ENCODE assay signal across 8 mouse cellular contexts in the genomic region with DNA sequence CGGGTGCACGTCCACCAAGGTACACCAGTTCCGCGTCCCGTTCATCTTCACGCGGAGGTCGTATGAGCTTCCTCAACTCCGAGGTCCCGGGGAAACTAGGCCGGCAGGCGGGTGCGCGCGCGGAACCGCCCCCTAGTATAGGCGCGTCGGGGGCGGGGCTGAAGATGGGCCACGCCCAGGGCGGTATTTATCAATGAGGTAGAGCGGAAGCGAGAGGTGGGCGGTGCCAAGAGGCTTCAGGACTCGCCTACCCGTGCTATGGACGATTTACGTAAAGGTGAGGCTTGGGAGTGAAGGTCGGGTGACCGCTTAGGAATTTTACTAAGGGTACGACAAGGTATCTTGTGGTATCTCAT. TPM values are rescaled to one million over a fixed set of nuclear protein-coding genes. Genes with fewer than 3 reads are reported as not detected.
A peak's percentile ranks its signal among the peaks of the same experiment; 100 is the strongest.
DNase-seq lines count a peak whose midpoint lies in the region; ATAC-seq and TF ChIP-seq lines count a peak whose summit lies in the region.
"Not testable (repeated sequence)": the region's sequence is repeated elsewhere in the genome, so short reads cannot be mapped to it uniquely, and the experiment has no call there.

TSS of gene Tuft1 (minus strand) at position 133 of the 356 bp plus-strand sequence.

- H3K27me3 ChIP-seq in Patski; hindbrain, embryonic 15.5 days; lung, embryonic 16.5 days (ENCODE audit: control insufficient read depth, insufficient read depth, low read depth, low read length); neural tube, embryonic 15.5 days (replicated peaks): not testable (repeated sequence)

- H3K27ac ChIP-seq in hindbrain, embryonic 15.5 days (replicated peaks); neural tube, embryonic 15.5 days (replicated peaks): not testable (repeated sequence)
- H3K27ac ChIP-seq in lung, embryonic 16.5 days (ENCODE audit: low read length), result peak within 1 kb of the TSS; percentile 91

- peak within 1 kb of the TSS; percentile 43 for H3K4me3 ChIP-seq in hindbrain, embryonic 15.5 days
- peak within 1 kb of the TSS; percentile 51 for H3K4me3 ChIP-seq in lung, embryonic 16.5 days (ENCODE audit: low read length)
- H3K4me3 ChIP-seq in neural tube, embryonic 15.5 days (replicated peaks), result peak within 1 kb of the TSS; percentile 40

- POLR2A ChIA-PET in Patski (lab: Charles Lee), result not testable (repeated sequence)

- peak; percentile 84 for ATAC-seq in Patski
- peak; percentile 93 for ATAC-seq in common myeloid progenitor, adult 5-6 weeks (replicated peaks; ENCODE audit: low read depth, poor library complexity, severe bottlenecking)
- peak; percentile 92 for ATAC-seq in hindbrain, embryonic 15.5 days (ENCODE audit: low FRiP score, low read depth)
- ATAC-seq in lung, embryonic 16.5 days (ENCODE audit: low read depth), result peak; percentile 95
- ATAC-seq in neural tube, embryonic 15.5 days (ENCODE audit: low FRiP score), result peak; percentile 96

- peak within 1 kb of the TSS; percentile 39; the same call in 1 of the 2 replicates for H3K9ac ChIP-seq in hindbrain, embryonic 15.5 days
- H3K9ac ChIP-seq in lung, embryonic 16.5 days (ENCODE audit: low read length), result peak within 1 kb of the TSS; percentile 61
- peak within 1 kb of the TSS; percentile 40 for H3K9ac ChIP-seq in neural tube, embryonic 15.5 days (replicated peaks)

- not testable (repeated sequence) for H3K9me3 ChIP-seq in hindbrain, embryonic 15.5 days; lung, embryonic 16.5 days (ENCODE audit: control insufficient read depth, low read length); neural tube, embryonic 15.5 days (replicated peaks)

- H3K4me1 ChIP-seq in hindbrain, embryonic 15.5 days (replicated peaks); lung, embryonic 16.5 days (replicated peaks; ENCODE audit: control insufficient read depth, insufficient read depth, low read length); neural tube, embryonic 15.5 days: not testable (repeated sequence)

- not testable (repeated sequence) for TF ChIP-seq CTCF in Patski (IDR thresholded peaks at IDR 0.05)

- H3K4me2 ChIP-seq in hindbrain, embryonic 15.5 days, result peak within 1 kb of the TSS; percentile 64
- peak within 1 kb of the TSS; percentile 72 for H3K4me2 ChIP-seq in lung, embryonic 16.5 days (ENCODE audit: low read depth, low read length)
- peak within 1 kb of the TSS; percentile 62 for H3K4me2 ChIP-seq in neural tube, embryonic 15.5 days

- under 1% methylated on average over 23 of the region's 33 CpGs for WGBS in hindbrain, embryonic 15.5 days
- WGBS in lung, embryonic 16.5 days, result under 1% methylated on average over 17 of the region's 33 CpGs
- WGBS in neural tube, embryonic 15.5 days, result 1% methylated on average over 20 of the region's 33 CpGs

- in situ Hi-C loops in Patski (cut with MboI; ENCODE audit: low pct_unique_long_range_greater_than_20kb), result loop anchor here (5.0 kb wide), 1 partner anchor 99 kb away; no protein-coding TSS in a partner anchor

- H3K36me3 ChIP-seq in hindbrain, embryonic 15.5 days; lung, embryonic 16.5 days (ENCODE audit: control insufficient read depth, insufficient read depth, low read length); neural tube, embryonic 15.5 days: not testable (repeated sequence)

- not testable (repeated sequence) for DNase-seq in Patski (ENCODE audit: low read depth, low spot score)
- DNase-seq in gastrocnemius, postnatal 25 days, result peak; percentile 70
- DNase-seq in layer of hippocampus, postnatal 14 days (ENCODE audit: low spot score in 2 of 2), result peak; percentile 12 to 52
- peak; percentile 84 for DNase-seq in thymus, adult 18-20 months

- CTCF ChIA-PET in Patski (lab: Charles Lee), result not testable (repeated sequence)

RNA-seq across cellular contexts. Expression of gene Tuft1, which starts in this region (rescaled TPM):
- polyA plus RNA-seq in Patski (2021), result 62.3 TPM
- total RNA-seq in common myeloid progenitor, adult 5-6 weeks (2017), result 5.6 and 5.7 TPM in 2 replicates
- under 1 TPM; 0.59 to 0.87 TPM for total RNA-seq in gastrocnemius, postnatal 25 days (2021)
- 6.5 and 8.0 TPM in 2 replicates for polyA plus RNA-seq in hindbrain, embryonic 15.5 days (2015; fragmentation: Nextera tagmentation; extraction: Ambion mirVana)
- 1 to 10 TPM; 2.1 to 2.8 TPM for total RNA-seq in layer of hippocampus, postnatal 14 days (2021)
- 10.9 and 11.9 TPM in 2 replicates for polyA plus RNA-seq in lung, embryonic 16.5 days (2015; fragmentation: Nextera tagmentation; extraction: Ambion mirVana)
- 5.3 and 5.6 TPM in 2 replicates for polyA plus RNA-seq in neural tube, embryonic 15.5 days (2015; fragmentation: Nextera tagmentation; extraction: Ambion mirVana)

Comparison
In these comparisons a context has a peak if more than half of its experiments do, and no peak if none do; other contexts are left out.
1. Peak in DNase-seq in gastrocnemius, postnatal 25 days; RNA of the gene not detected or under 1 TPM.